Mouse (Mus musculus): Measurements from ENCODE around the gene Napepld. TPM values are rescaled to one million over a fixed set of nuclear protein-coding genes. Genes with fewer than 3 reads are reported as not detected.

Gene Napepld
- 14.1 TPM for polyA plus RNA-seq (2014; fragmentation: Illumina TruSeq; extraction: RNeasy Lipid Tissue Mini Kit (QIAGEN cat#74804); ENCODE audit: low read depth, low replicate concordance)

GRCm38 (mm10) chr5:21701351-21702008 lies at the start of gene Napepld:
Gene Napepld, minus strand, starts transcription at chr5:21701396.

GRCm38 (mm10) chr5:21736956-21737585 lies 35.9 kb upstream of the Napepld start, which contains the start of gene Pmpcb:
Gene Pmpcb, plus strand, starts transcription at chr5:21737141.

GRCm38 (mm10) chr5:21645439-21646132 lies 55.6 kb downstream of the Napepld start, which contains the start of the genes Fbxl13 and Armc10:
Gene Fbxl13, minus strand, starts transcription at chr5:21645634.
Gene Armc10, plus strand, starts transcription at chr5:21645813.

Other genes with a start within 250 kb of the Napepld start
- 4.5 TPM for gene Lrrc17, start 157.8 kb downstream of the Napepld start, polyA plus RNA-seq (2014; fragmentation: Illumina TruSeq; extraction: RNeasy Lipid Tissue Mini Kit (QIAGEN cat#74804); ENCODE audit: low read depth, low replicate concordance)
- 0.44 TPM for gene Fbxl13, start 55.8 kb downstream of the Napepld start, polyA plus RNA-seq (2014; fragmentation: Illumina TruSeq; extraction: RNeasy Lipid Tissue Mini Kit (QIAGEN cat#74804); ENCODE audit: low read depth, low replicate concordance)
- gene Armc10, start 55.6 kb downstream of the Napepld start, polyA plus RNA-seq (2014; fragmentation: Illumina TruSeq; extraction: RNeasy Lipid Tissue Mini Kit (QIAGEN cat#74804); ENCODE audit: low read depth, low replicate concordance) = 72.0 TPM
- gene Pmpcb, start 35.7 kb upstream of the Napepld start, polyA plus RNA-seq (2014; fragmentation: Illumina TruSeq; extraction: RNeasy Lipid Tissue Mini Kit (QIAGEN cat#74804); ENCODE audit: low read depth, low replicate concordance) = 349 TPM
- 90.8 TPM for gene Dnajc2, start 83.9 kb upstream of the Napepld start, polyA plus RNA-seq (2014; fragmentation: Illumina TruSeq; extraction: RNeasy Lipid Tissue Mini Kit (QIAGEN cat#74804); ENCODE audit: low read depth, low replicate concordance)
- 44.5 TPM for gene Psmc2, start 83.9 kb upstream of the Napepld start, polyA plus RNA-seq (2014; fragmentation: Illumina TruSeq; extraction: RNeasy Lipid Tissue Mini Kit (QIAGEN cat#74804); ENCODE audit: low read depth, low replicate concordance)
- not detected for gene Slc26a5, start 164.2 kb upstream of the Napepld start, polyA plus RNA-seq (2014; fragmentation: Illumina TruSeq; extraction: RNeasy Lipid Tissue Mini Kit (QIAGEN cat#74804); ENCODE audit: low read depth, low replicate concordance)

Measured in sigmoid colon, adult 10 weeks (tissue).